Mouse (Mus musculus): Measurements from ENCODE around the gene Dgki.

- TF ChIP-seq CTCF (IDR thresholded peaks at IDR 0.05; ENCODE audit: low read depth) (no peak), EP300 (IDR thresholded peaks at IDR 0.05; ENCODE audit: low read depth) (no peak)
Observed at GRCm38 (mm10) chr6:37236893-37237292, 63.1 kb downstream of the Dgki start.

All from liver, embryonic 14.5 days (tissue).